Mouse (Mus musculus) thymus, adult 2 months (tissue): Measurements from ENCODE around the gene Prdm12. TPM values are rescaled to one million over a fixed set of nuclear protein-coding genes. Genes with fewer than 3 reads are reported as not detected.

Experiments used
- DNase-seq: peaks from one replicate; pipeline ENCODE4 v3.0.0; 2021
- H3K27ac ChIP-seq: fragments of 200-500 bp; 2 replicates; pipeline ENCODE4 v1.5.1; 2012; ENCODE audit warnings: low read length, control low read depth; ENCODE audit not compliant: control insufficient read depth, insufficient read depth
- H3K27me3 ChIP-seq: fragments of 200-500 bp; 2 replicates; pipeline ENCODE4 v1.6.1; 2012; ENCODE audit warnings: mild to moderate bottlenecking, low read length, moderate library complexity, mixed read lengths; ENCODE audit not compliant: control insufficient read depth, insufficient read depth
- H3K36me3 ChIP-seq: fragments of 200-500 bp; 2 replicates; pipeline ENCODE4 v1.6.1; 2012; ENCODE audit warnings: mild to moderate bottlenecking, low read length, moderate library complexity; ENCODE audit not compliant: control insufficient read depth, insufficient read depth
- H3K4me1 ChIP-seq: fragments of 200-500 bp; replicated peaks from 2 replicates; pipeline ENCODE4 v1.6.1; 2012; ENCODE audit warnings: low read length; ENCODE audit not compliant: control insufficient read depth, insufficient read depth
- H3K4me3 ChIP-seq: fragments of 200-500 bp; 2 replicates; pipeline ENCODE4 v1.5.1; 2012; ENCODE audit warnings: mild to moderate bottlenecking, low read length, control low read depth, moderate library complexity; ENCODE audit not compliant: control insufficient read depth, insufficient read depth
- CTCF ChIP-seq: fragments of 200-500 bp; IDR thresholded peaks from 2 replicates; pipeline ENCODE4 v1.5.1; 2012; ENCODE audit warnings: mild to moderate bottlenecking, control low read depth, low read length, moderate library complexity, borderline replicate concordance; ENCODE audit not compliant: control insufficient read depth, poor library complexity, insufficient read depth; ENCODE audit errors: extremely low read depth
- POLR2A ChIP-seq: fragments of 200-500 bp; IDR thresholded peaks from 2 replicates; pipeline ENCODE4 v1.6.1; 2012; ENCODE audit warnings: mild to moderate bottlenecking, low read length, control low read depth, moderate library complexity; ENCODE audit not compliant: control insufficient read depth, poor library complexity, insufficient read depth; ENCODE audit errors: extremely low read depth
- WGBS: fragments of 180-500 bp; shearing (Covaris S2); methylation state at CpG from one replicate; pipeline ENCODE4 v1.1.7; 2018; 5-methylcytosine and 5-hydroxymethylcytosine counted together
- polyA plus RNA-seq: library from polyadenylated mRNA; depleted of rRNA; stranded (reverse); fragments of >200 nt; gene quantifications from 2 replicates; pipeline ENCODE4 v1.2.3, GENCODE M21; 2012

Gene Prdm12
- polyA plus RNA-seq, 1 experiment: 0.04 TPM

DNA sequence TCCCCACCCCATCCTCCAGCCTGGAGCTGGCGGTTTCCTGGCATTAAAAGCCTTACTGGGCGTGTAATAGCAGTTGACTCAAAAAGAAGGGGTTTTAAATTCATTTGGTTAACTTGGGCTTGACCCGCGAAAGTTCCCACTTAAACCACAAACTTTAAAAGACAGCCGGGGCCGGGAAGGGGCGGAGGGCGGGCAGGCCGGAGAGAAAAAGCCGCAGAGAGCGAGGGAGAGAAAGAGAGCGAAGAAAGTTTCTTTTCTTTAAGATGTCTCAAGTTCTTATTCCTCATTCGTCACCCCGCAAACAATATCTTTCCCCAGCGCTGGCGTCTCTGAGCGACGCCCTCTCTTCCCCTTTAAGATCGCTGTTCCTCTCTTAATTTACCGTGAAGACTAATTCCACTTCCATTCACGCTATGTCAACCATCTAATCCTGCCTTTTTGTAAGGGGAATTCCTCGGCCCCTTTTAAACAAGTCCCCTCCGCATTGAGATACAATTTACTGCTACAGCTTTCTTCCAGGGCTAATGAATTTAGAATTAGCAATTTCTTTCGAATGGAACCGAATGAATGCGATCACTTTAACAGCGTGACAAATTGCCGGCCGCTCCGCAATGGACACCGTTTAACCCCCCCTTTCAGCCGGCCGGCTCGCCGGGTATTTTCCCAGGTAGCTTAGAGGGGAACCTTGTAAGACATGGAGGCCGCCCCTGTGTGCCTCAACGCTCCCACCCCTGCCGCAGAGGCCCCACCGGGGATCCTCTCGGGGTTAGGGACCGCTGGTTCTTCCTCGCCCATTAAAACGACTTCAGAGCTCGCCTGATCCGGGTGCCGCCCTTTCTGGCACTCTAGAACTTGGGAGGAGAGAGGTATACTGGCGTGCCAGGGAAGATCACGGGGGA lies 1.0 kb downstream of the Prdm12 start:
- H3K27ac ChIP-seq: no peak overlapping the region
- peaks cover 35% of the 10 kb centered on the region; the same call in 1 of the 2 replicates for H3K27me3 ChIP-seq
- TF ChIP-seq POLR2A (no peak), CTCF (no peak)
- no peaks in the 10 kb centered on the region for H3K36me3 ChIP-seq
- DNase-seq: no peak
- no peak overlapping the region for H3K4me3 ChIP-seq
- WGBS: 2% methylated on average over 48 of the region's 48 CpGs
- no peaks in the 10 kb centered on the region for H3K4me1 ChIP-seq

DNA sequence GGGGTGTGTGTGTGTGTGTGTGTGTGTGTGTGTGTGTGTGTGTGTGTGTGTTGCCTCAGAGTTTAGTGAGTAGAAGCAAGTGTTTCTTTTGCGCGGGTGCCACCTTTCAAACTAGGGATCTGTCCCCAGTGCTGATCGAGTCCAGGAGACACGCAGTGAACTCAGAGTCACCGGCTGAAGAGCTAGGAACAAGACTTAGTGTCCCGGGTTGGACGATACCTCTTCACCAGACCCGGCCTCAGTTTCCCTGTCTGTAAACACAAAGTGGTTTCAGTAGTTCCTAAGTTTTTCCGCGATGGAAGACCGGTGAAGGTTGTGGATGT lies 1.6 kb downstream of the Prdm12 start:
- Histone ChIP-seq H3K4me1 (no peaks in the 10 kb centered on the region), H3K27ac (no peak overlapping the region), H3K27me3 (peaks cover 29% of the 10 kb centered on the region; the same call in 1 of the 2 replicates), H3K36me3 (no peaks in the 10 kb centered on the region), H3K4me3 (no peak overlapping the region)
- 5% methylated on average over 11 of the region's 11 CpGs for WGBS
- DNase-seq: no peak
- TF ChIP-seq POLR2A (no peak), CTCF (no peak)

DNA sequence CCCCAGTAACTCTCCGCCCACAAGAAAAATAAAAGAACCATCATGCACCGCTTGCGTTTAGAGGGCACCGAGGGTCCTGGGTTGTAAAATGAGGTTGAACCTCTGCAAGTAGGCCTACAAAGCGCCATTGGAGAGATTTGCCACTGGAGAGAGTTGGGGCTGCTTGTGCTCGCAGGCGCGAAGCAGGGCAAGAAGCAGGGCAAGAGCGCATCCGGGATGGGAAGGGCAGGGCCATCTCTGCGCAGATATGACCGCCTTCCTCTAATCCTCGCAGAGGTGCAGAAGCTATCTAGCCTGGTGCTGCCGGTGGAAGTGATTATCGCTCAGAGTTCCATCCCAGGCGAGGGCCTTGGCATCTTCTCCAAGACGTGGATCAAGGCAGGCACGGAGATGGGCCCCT lies 2.1 kb downstream of the Prdm12 start:
- Histone ChIP-seq H3K27ac (no peak overlapping the region), H3K4me3 (no peak overlapping the region), H3K36me3 (no peaks in the 10 kb centered on the region), H3K27me3 (peaks cover 27% of the 10 kb centered on the region; the same call in 1 of the 2 replicates), H3K4me1 (no peaks in the 10 kb centered on the region)
- TF ChIP-seq CTCF (no peak), POLR2A (no peak)
- WGBS: 14% methylated on average over 18 of the region's 18 CpGs
- DNase-seq: no peak

DNA sequence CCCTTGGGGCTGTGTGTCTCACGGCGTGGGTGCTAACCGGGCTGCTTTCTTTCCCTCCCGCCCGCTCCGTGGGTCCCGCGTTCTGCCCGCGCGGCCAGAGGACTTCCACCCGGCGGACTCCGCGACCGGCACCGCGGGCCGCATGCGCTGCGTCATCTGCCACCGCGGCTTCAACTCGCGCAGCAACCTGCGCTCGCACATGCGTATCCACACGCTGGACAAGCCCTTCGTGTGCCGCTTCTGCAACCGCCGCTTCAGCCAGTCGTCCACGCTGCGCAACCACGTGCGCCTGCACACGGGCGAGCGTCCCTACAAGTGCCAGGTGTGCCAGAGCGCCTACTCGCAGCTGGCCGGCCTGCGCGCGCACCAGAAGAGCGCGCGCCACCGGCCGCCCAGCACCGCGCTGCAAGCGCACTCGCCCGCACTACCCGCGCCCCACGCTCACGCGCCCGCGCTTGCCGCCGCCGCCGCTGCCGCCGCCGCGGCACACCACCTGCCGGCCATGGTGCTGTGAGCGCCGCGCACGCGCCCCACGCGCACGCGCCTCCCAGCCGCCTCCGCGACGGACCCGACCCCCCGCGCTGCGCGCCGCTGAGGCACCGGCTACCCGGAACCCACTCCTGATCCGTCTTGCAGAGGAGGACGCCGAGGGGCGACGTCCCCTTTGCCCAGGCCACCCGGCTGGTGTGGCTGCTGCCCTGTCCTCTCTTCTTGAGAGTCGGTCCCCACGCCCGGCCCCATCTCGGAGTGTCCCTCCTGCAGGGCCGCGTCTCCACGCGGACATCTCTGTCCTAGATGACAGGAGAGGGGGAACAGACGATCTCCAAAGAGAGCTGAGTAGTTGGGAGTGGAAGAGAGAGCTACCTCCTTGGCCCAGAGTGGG lies 14.4 kb downstream of the Prdm12 start:
- WGBS: 3% methylated on average over 109 of the region's 109 CpGs
- TF ChIP-seq POLR2A: 0 out of 2 replicates have a peak, but pooled peaks have one; percentile 40
- TF ChIP-seq CTCF: no peak
- DNase-seq: peak; percentile 23
- H3K4me1 ChIP-seq: peaks cover 10% of the 10 kb centered on the region; the same call in 1 of the 2 replicates
- no peak overlapping the region for H3K27ac ChIP-seq
- no peaks in the 10 kb centered on the region for H3K36me3 ChIP-seq
- H3K4me3 ChIP-seq: peak overlapping the region; percentile 35
- H3K27me3 ChIP-seq: peaks cover 13% of the 10 kb centered on the region

- Histone ChIP-seq H3K4me1 (peaks cover 10% of the 10 kb centered on the region; the same call in 1 of the 2 replicates), H3K4me3 (no peak overlapping the region), H3K36me3 (no peaks in the 10 kb centered on the region), H3K27ac (no peak overlapping the region), H3K27me3 (peaks cover 13% of the 10 kb centered on the region)
- 8% methylated on average over 22 of the region's 22 CpGs for WGBS
- TF ChIP-seq POLR2A (no peak), CTCF (peak; percentile 44; the same call in 1 of the 2 replicates)
- peak; percentile 54 for DNase-seq
These were observed 15.2 kb downstream of the Prdm12 start for GRCm38 (mm10) chr2:31654854-31655559.

DNA sequence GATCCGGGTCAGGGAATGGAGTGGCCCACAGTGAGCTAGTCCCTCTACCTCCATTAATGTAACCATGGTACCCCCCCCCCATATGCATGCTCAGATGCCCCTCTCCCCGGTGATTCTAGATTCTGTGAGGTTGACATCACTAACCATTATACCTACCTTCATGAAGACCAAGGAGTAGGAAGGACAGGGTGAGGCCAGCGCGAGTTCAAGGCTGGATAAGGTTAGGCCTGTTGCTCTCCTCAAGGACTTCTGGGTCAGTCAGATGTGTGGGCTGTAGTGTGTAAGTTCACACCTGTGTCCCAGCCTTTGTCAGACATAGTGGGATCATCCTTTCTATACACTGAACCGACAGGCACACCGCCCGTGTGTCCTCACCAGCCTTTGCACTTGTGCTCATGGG lies 16.5 kb downstream of the Prdm12 start:
- WGBS: 90% methylated on average over 7 of the region's 7 CpGs
- no peak for TF ChIP-seq POLR2A
- H3K36me3 ChIP-seq: no peaks in the 10 kb centered on the region
- H3K4me3 ChIP-seq: no peak overlapping the region
- DNase-seq: no peak
- no peak overlapping the region for H3K27ac ChIP-seq
- H3K27me3 ChIP-seq: peaks cover 13% of the 10 kb centered on the region
- H3K4me1 ChIP-seq: peaks cover 10% of the 10 kb centered on the region; the same call in 1 of the 2 replicates
